Mouse (Mus musculus) right cerebral cortex, postnatal 10 days (tissue): ENCODE measurements at regions not wholly inside any gene's neighbourhood (a gene's known extent, or its start where the extent isn't known, plus 50 kb on each side); places are given as distances from the start of the nearest gene placed in this dataset.
A peak's percentile ranks its signal among the peaks of the same experiment; 100 is the strongest.

Experiments used
- DNase-seq, 2 experiments: peaks; one replicate each; pipeline ENCODE4 v3.0.0; 2021; ENCODE audit warnings: low spot score in 2 of 2

DNA sequence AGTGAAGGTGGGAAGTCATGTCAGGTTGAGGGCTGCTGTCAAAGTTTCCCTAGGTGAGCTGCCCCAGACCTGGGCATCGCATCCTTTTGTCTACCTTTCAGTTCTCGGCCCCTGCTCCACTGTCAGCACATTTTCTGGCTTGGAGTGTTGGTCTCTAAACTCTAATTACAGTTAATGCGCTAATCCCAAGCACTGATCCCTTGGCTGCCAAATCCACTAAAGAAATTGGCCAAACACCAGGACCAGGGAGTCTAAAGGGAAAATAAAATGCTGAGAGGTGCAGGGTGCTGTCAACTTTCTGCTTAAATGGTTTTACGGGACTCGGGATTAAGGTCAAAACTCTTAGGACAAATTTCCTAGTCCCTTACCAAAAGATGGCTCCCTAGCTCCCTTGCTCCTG, 450.3 kb upstream of the Adamts9 start:
- DNase-seq = no peak

GRCm38 (mm10) chr6:93392402-93392801, 449.1 kb upstream of the Adamts9 start:
- peak in 1 of 2 experiments; percentile 63 for DNase-seq

GRCm38 (mm10) chr6:93391166-93391565, 447.9 kb upstream of the Adamts9 start:
- DNase-seq = no peak

GRCm38 (mm10) chr6:93371341-93371740, 428.0 kb upstream of the Adamts9 start:
- DNase-seq = no peak

- DNase-seq = no peak
Measured at GRCm38 (mm10) chr6:93363846-93364245, 420.6 kb upstream of the Adamts9 start.

DNA sequence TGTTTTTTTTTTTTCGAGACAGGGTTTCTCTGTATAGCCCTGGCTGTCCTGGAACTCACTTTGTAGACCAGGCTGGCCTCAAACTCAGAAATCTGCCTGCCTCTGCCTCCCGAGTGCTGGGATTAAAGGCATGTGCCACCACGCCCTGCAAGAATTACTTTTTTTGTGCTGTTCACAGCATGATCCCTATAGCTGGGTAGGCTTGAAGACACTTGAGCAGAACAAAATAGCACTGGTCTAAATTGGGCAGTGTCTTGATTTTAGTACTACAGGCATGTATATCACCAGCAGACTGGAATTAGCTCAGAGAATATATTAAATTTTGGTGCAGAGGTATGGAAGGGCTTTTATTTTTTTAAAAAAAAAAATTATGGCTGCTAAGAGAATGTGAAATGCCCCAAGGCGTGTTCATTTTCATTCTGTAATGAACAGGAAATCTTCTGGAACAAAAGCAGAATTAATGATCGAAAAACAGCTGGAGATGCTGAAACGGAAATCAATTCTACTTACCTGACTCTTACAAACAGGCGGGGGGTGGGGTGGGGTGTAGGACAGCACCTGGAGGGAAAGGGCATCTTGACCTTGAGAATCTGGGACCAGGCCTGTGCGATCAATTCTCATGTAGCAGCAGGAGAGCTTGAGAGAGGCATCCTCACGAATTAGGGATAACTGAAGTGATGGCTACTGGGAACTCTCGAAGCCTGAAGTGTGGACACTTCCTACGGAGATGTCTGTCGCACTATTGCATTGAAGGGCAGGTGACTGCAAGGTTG, 410.2 kb upstream of the Adamts9 start:
- no peak for DNase-seq

GRCm38 (mm10) chr6:93349936-93350700, 406.8 kb upstream of the Adamts9 start:
- peak; percentile 29 to 32 for DNase-seq

DNA sequence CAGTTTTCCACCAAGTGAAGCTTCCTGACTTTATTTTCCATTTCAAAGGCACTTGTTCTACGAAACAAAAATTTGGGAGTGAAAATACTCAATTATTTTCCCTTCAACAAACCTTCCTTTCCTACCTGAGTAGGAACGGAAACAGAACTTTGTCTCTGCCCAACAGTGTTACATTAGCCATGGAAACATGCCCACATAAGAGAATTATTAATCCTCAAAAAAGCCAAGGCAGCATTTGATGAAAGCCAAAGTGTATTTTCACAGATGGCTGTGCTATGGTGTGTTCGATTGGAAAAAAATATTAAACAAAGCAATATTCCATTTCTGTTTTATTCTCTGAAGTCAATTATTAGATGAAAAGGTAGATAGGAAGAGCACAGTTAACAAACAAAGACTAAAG, 404.8 kb upstream of the Adamts9 start:
- no peak for DNase-seq

GRCm38 (mm10) chr6:93328683-93329082, 385.4 kb upstream of the Adamts9 start:
- no peak for DNase-seq

DNA sequence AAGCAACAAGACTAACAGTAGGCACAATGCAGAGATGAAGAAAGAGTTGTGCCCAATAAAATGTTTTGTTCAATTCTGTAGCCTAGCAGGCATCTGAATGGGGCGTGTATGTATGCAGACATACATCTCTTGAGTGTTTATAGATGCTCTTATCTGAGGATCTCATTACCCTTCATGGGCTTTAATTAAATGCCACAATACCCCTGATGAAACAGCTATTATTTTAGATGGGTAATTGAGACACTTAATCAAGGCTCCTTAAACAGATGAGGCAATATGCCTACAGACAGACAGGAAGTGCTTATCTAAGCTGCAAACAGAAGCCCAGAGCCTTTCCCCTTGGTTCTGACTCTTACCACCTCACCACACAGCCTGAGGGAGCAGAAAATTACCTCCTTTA, 384.6 kb upstream of the Adamts9 start:
- DNase-seq = no peak

DNA sequence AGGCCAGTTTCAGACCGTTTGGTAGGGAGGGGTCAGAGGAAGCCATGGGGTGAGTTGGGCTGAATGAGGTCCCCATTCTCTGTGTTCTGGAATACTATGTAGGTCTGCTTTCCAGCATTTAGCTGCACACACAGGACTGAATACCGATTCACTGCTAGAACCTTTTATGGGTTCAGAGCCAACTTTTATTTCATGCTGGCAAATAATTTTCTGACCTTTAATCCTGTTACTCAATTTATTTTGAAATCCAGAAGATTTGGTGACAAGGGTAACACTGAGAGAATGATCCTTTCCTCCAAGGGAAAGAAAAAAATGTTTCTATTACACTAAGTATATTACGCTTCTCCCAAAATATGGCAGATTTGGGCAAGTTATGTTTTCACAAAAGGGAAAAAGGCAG, 380.6 kb upstream of the Adamts9 start:
- DNase-seq = no peak

GRCm38 (mm10) chr6:93314625-93315024, 371.3 kb upstream of the Adamts9 start:
- DNase-seq = no peak

- DNase-seq = no peak
Measured at GRCm38 (mm10) chr6:93305176-93305575, 361.9 kb upstream of the Adamts9 start.

- DNase-seq = no peak
Measured at GRCm38 (mm10) chr6:93297975-93298374, 354.7 kb upstream of the Adamts9 start.

GRCm38 (mm10) chr6:93291711-93292110, 348.4 kb upstream of the Adamts9 start:
- DNase-seq = no peak

- DNase-seq = no peak
Measured at GRCm38 (mm10) chr6:93288421-93288820, 345.1 kb upstream of the Adamts9 start.

DNA sequence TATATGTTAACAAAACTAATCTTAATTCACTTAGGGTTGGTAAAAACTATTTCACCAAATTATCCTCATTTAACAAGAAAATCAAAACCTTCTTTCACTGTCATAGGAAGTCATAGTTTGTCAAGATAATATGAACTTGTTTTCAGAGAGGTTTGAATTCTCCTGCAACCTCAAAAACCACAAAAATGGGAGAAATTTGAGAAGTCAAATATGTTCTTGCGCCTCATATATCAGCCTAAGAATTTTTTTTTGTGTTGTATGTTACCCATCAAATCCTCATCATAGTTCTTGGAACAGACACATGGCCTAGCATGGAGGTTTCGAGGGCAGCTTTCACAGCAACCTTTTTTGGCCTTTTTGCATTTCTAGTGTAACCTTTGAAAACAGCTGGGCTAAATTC, 342.5 kb upstream of the Adamts9 start:
- DNase-seq = no peak

GRCm38 (mm10) chr6:93281530-93281929, 338.2 kb upstream of the Adamts9 start:
- no peak for DNase-seq

- peak in 1 of 2 experiments; percentile 26 for DNase-seq
Measured at GRCm38 (mm10) chr6:93273917-93274513, 330.7 kb upstream of the Adamts9 start.

DNA sequence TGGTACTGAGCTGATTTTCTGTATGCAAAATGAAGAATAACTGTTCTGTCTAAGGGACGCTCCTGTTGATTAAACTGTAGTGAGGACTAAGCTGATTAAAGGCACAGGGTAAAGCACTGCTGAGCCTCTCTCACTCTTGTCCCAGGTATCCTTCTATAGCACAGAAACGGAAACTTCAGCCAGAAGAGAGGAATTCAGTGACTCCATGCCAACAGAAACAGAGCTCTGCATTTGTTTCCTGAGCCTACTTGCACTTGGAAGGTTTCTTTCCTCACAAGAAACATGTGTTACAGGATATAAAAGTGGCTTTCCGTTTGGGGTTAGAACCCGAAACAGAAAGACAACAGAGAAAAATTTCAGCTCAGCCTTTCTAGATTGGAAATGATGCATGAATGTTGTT, 328.9 kb upstream of the Adamts9 start:
- no peak for DNase-seq

GRCm38 (mm10) chr6:93266826-93267225, 323.5 kb upstream of the Adamts9 start:
- DNase-seq = no peak

- no peak for DNase-seq
Measured at GRCm38 (mm10) chr6:93265164-93265563, 321.9 kb upstream of the Adamts9 start.

- DNase-seq = no peak
Measured at GRCm38 (mm10) chr6:93260827-93261226, 317.5 kb upstream of the Adamts9 start.
